Mouse (Mus musculus) olfactory bulb, adult 2 months (tissue): ENCODE data around the gene Paqr3.

Source experiments
- CTCF ChIP-seq: fragments of 200-500 bp; IDR thresholded peaks from 2 replicates; pipeline ENCODE4 v1.5.1; 2012; ENCODE audit warnings: low read depth, mild to moderate bottlenecking, low read length, moderate library complexity; ENCODE audit not compliant: insufficient read depth
- POLR2A ChIP-seq: fragments of 200-500 bp; IDR thresholded peaks from 2 replicates; pipeline ENCODE4 v1.6.1; 2012; ENCODE audit warnings: mild to moderate bottlenecking, low read depth, low read length, moderate library complexity; ENCODE audit not compliant: insufficient read depth

DNA sequence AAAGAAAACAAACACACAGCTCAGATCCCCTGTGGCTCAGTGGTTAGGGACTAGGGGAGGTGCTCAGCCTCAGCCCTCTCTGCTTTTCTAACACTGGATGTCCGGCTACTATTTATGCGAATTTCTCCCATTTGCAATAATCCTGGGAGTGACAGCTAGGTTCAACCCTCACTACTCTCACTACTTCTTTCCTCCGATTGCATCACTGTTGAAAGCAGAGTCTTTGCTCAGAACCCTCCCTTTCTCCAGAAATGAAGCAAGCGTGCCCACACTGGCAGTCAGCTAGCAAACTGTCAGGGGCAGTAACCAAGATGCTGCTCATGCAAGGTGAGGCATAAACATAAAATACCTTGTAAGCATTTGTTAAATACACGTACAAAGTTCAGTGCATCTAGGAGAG, 3.1 kb downstream of the Paqr3 start:
- no peak for TF ChIP-seq POLR2A
- TF ChIP-seq CTCF, result no peak
